Mouse (Mus musculus) left cerebral cortex, adult 8-10 months (tissue): Measurements from ENCODE around the gene Mettl7a2. TPM values are rescaled to one million over a fixed set of nuclear protein-coding genes. Genes with fewer than 3 reads are reported as not detected.
"Not testable (repeated sequence)": the region's sequence is repeated elsewhere in the genome, so short reads cannot be mapped to it uniquely, and the experiment has no call there.

ENCODE experiments used
- DNase-seq, 2 experiments: peaks; one replicate each; pipeline ENCODE4 v3.0.0; 2022; ENCODE audit warnings: low spot score in 2 of 2
- total RNA-seq, 4 experiments: library from RNA; stranded (reverse); gene quantifications; 2 replicates each; pipeline ENCODE4 v1.2.4; 2022

The Mettl7a2 gene
- total RNA-seq: 1 to 10 TPM in 1 of 4 experiments, under 1 TPM in 1, not detected in 2; 0.78 to 1.0 TPM

GRCm38 (mm10) chr15:100352711-100353250, at the start of gene Mettl7a2, which contains the start of gene Methig1:
Gene Mettl7a2, plus strand, starts transcription at chr15:100353200.
Gene Methig1, plus strand, starts transcription at chr15:100353149.
- no peak for DNase-seq

DNA sequence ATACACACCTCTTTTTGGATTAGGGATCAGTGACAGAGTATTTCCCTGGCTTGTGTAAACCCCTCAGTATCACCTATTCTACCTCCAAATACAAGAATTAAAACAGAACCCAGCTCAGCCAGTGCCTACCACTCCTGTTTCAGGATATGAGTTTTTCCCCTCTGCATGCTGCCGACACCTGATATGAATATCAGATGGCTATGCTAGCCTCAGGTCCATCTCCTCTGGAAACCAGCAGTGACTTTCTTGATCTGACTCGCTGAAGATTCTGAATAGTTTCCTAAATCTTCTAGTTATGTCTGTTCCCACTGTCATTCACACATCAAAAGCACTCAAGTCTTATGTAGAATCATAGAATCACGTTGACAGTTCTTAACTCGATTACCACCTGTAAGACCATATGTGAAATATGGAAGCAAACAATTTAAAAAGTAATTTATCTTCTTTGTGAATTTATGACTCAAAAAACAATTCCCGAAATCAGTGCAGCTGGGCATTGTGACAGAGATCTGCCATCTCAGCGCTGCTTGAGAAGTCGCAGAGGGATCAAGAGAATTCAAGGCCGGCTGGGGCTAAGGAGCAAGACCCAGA, 49.5 kb upstream of the Mettl7a2 start:
- peak in 1 of 2 experiments; percentile 17 for DNase-seq

DNA sequence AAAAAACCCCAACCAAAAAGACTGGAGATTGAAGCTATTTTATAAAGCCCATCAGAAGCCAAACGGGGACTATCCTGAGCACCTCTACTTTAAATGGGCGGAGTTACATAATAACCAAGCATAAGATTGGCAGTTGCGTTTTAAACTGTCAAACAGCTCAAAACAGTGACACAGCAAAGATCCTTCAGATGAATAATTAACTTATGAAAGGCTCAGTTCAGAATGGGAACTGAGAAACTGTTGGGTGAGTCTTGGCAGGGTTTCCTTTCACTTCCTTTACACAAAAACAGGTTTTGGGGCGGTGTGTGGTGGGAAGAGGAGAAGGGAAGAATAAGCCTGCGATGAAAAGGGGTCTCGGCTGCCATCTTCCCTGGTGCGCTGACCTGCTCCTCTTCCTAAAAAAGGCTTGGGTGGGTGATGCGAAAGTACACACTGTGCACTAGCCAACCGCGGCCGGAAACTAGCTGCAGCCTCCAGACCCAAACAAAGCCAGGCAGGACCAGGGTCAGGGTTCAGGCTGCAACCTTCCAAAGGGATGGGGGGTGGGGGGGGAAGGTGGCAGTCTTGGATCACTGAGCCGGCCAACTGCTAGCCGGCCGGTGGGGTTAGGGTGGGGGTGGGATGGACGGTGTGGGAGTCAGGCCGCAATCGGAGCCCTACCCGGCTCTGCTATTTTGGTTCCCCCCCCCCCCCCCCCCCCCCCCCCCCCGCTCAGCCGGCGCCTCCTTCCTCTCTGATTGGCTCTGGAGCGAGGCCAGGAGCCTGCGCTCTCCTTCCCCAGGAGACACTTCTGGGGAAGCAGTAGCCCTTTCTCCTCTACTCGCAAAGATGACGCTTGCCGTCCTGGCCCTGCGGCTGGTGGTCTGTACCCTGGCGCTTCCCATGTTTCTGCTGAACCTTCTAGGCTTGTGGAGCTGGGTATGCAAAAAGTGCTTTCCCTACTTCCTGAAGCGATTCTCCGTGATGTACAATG, 48.7 kb upstream of the Mettl7a2 start, which contains the start of gene Mettl7a1:
Gene Mettl7a1 (plus strand): TSS at position 122 of the 973 bp plus-strand sequence.
- DNase-seq: peak; percentile 72 to 76

GRCm38 (mm10) chr15:100306201-100306600, 46.8 kb upstream of the Mettl7a2 start:
- no peak for DNase-seq

GRCm38 (mm10) chr15:100307438-100308096, 45.4 kb upstream of the Mettl7a2 start:
- DNase-seq: not testable (repeated sequence)

DNA sequence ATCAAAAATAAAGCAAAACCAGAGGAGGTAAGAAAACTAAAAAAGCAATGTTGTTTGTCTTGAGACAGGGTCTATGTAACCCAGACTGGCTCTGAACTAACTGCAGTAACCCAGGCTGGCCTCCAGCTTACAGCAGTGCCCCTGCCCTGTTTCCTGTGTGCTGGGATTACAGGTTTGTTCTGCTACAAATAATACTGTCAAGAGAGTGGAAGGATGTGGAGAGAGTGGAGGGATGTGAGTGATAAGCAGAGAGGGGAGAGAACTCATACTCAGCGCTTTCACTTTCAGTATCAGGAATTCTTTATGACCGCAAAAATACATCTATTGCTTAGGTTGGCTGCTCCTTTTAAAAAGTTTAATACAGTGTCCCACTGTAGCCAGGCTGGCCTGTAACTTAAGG, 40.7 kb upstream of the Mettl7a2 start:
- DNase-seq: no peak

GRCm38 (mm10) chr15:100314448-100315145, 38.4 kb upstream of the Mettl7a2 start:
- DNase-seq: no peak

GRCm38 (mm10) chr15:100318014-100318671, 34.9 kb upstream of the Mettl7a2 start:
- not testable (repeated sequence) for DNase-seq

DNA sequence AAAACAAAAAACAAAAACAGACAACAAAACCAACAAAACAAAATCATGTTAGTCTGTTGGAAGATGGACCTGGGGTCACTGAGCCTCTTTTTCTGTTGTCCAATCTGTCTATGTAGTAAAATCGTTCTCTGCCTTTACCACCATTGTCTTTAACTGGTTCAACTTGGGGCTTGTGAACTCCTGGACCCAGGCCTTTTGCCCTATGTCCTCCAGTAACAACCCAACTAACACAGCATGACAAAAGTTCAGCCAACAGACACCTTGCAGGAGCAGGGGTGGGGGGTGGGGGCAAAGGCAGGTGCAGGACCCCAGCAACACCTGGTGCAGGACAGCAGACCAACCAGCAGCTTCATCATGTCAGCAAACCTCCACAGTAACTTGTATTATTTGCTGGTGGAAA, 33.1 kb upstream of the Mettl7a2 start:
- no peak for DNase-seq

- no peak for DNase-seq
Measured at GRCm38 (mm10) chr15:100320295-100320905, 32.6 kb upstream of the Mettl7a2 start.

GRCm38 (mm10) chr15:100321134-100321533, 31.9 kb upstream of the Mettl7a2 start:
- DNase-seq: no peak

DNA sequence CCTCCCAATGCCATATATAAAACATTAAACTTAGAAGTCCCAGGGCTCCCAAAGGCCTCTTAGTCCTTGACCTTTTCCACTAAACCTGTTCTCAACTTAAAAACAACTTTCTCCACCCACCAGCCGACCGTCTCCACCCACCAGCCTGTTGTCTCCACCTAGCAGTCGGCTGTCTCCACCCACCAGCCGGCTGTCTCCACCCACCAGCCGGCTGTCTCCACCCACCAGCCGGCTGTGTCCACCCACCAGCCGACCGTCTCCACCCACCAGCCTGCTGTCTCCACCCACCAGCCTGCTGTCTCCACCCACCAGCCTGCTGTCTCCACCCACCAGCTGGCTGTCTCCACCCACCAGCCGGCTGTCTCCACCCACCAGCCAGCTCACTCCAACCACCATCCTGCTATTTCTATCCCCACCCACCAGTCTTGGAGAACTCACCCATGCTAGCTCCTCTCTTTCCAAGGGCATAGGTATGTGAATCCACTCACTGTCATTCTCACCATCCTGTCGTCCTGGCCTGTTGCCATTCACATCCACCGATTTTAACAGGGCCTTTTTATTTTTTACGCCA, 28.9 kb upstream of the Mettl7a2 start:
- no peak for DNase-seq

DNA sequence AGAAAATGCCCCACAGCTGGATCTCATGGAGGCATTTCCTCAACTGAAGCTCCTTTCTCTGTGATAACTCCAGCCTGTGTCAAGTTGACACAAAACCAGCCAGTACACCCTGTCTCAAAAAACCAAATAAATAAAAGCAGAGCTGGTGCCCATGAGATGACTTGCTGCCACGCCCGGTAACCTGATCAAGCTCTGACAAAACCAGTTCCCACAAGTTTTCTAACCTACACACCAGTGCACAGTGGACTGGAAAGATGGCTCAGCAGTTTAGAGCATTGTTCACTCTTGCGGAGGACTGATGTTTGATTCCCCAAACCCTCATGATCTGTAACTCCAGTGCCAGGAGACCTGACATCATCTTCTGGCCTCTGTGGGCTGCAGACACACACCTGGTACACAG, 27.8 kb upstream of the Mettl7a2 start:
- DNase-seq: no peak

- DNase-seq: not testable (repeated sequence)
Measured at GRCm38 (mm10) chr15:100328089-100328488, 24.9 kb upstream of the Mettl7a2 start.

DNA sequence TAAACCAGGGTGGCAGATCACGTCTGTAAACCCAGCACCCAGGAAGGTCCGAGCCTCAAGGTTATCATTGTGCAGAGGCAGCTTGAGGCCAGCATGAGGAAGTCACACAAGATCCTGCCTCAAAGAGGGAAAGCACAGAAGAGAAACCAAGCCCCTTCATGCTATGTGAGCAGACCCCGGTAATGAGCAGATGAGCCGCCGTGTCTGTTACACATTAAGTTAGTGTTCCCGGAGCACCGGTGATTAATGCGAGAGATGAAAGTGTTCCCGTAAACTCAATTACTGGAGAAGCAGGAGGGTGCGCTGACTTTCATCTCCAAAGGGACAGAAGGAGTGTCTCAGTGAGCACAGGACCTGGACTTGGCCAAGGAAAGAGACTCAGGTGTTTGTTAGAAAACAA, 23.7 kb upstream of the Mettl7a2 start:
- not testable (repeated sequence) for DNase-seq

GRCm38 (mm10) chr15:100330739-100331138, 22.3 kb upstream of the Mettl7a2 start:
- DNase-seq: no peak

DNA sequence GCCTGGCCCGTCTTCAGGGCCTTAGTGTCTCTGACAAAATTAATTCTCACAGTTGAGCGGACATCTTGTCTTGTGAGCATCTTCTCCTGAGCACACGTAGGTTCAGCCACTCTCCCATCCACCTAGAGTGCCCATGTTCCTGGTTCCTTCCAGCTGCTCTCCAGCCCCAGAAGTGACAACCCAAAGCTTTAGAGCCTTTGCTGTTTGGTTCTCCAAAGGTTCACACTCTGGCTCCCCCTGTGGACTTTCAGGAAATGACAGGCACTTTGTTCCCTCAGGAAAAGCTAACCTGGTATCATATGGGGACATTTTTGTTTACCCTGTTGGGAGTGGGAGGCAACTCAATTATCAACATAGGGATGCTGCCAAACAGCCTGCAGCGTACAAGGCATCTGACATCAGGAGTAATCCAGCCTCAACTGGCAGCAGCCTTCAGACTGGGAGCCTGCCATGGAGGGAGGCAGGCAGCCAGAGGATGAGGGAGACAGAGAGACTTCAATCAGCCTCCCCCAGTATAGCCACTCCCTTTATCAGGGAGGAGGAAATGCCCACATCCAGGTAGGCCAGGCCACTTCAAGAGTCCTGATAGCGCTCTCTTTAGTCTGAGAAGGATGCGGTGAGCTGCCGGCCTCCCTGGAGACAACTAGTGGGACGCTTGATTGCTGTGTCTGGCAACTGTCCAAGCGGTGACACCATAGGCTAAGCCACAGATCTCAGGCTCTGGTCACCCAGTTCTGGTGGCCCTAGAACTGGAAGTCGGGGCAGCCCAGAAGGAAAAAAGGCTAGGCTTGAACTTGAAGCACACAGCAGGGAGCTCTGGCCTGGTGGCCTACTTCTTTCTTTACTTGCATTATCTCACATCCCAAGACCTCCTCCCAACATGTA, 20.7 kb upstream of the Mettl7a2 start:
- DNase-seq: not testable (repeated sequence)

DNA sequence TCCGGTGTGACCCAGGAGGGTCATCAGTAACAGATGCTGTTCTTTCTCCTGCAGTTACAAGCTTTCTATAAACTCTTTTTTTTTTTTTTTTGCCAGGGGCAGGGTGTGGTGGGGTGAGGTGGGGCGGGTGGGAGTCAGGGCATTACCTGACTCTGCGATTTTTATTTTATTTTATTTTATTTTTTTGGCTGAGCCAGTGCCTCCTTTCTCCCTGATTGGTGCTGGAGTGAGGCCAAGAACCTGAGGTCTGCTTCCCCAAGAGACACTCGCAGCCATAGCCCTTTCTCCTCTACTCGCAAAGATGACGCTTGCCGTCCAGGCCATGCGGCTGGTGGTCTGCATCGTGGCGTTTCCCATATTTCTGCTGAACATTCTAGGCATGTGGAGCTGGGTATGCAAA, 18.4 kb upstream of the Mettl7a2 start, which contains the start of gene Mettl7a3:
Gene Mettl7a3 (plus strand): TSS at position 301 of the 400 bp plus-strand sequence.
- no peak for DNase-seq
